Mouse (Mus musculus) left cerebral cortex, adult 8-10 months (tissue): Measurements from ENCODE around the gene Retn. TPM values are rescaled to one million over a fixed set of nuclear protein-coding genes. Genes with fewer than 3 reads are reported as not detected.

Source experiments
- DNase-seq, 2 experiments: peaks; one replicate each; pipeline ENCODE4 v3.0.0; 2022; ENCODE audit warnings: low spot score in 2 of 2
- total RNA-seq, 4 experiments: library from RNA; stranded (reverse); gene quantifications; 2 replicates each; pipeline ENCODE4 v1.2.4; 2022

The Retn gene
- total RNA-seq: 1 to 10 TPM in 3 of 4 experiments, under 1 TPM in 1; 0.96 to 1.5 (median 1.1) TPM

DNA sequence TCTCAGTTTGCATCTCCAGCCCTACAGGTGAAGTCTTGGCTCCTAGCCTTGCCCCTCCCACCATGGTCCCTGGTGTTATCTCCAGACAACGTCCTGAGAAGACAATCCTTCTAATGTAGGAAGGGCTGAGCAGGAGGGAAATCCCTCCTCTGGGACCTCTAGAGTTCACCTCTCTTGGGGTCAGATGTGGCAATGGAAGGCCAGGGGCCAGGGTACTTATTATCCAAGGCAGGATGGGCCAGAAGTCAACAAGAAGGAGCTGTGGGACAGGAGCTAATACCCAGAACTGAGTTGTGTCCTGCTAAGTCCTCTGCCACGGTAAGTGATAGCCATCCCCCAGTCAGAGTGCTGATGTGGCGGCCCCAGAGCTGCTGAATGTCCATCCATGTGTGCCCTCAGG, at the start of gene Retn:
TSS of gene Retn (plus strand) at position 245 of the 400 bp plus-strand sequence.
- DNase-seq: no peak

GRCm38 (mm10) chr8:3606593-3606992, 49.0 kb upstream of the Retn start:
- DNase-seq: no peak

DNA sequence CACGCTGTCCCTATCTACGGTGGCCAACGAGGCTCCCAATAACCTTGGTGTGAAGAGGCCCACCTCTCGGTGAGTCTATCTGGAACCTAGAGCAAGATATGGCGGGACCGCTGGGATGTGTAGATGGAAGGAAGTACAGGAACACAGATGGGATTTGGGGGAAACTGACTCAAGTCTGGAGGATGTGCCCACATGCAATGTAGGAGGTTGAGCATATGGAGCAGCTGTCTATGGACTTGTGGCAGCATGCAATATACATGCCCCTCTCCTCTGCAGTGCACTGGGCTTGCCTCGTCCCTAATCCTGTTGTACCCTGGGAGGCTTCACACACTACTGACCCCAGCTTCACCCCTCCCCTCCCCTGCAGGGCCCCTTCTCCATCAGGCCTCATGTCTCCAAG, 47.7 kb upstream of the Retn start:
- no peak for DNase-seq

DNA sequence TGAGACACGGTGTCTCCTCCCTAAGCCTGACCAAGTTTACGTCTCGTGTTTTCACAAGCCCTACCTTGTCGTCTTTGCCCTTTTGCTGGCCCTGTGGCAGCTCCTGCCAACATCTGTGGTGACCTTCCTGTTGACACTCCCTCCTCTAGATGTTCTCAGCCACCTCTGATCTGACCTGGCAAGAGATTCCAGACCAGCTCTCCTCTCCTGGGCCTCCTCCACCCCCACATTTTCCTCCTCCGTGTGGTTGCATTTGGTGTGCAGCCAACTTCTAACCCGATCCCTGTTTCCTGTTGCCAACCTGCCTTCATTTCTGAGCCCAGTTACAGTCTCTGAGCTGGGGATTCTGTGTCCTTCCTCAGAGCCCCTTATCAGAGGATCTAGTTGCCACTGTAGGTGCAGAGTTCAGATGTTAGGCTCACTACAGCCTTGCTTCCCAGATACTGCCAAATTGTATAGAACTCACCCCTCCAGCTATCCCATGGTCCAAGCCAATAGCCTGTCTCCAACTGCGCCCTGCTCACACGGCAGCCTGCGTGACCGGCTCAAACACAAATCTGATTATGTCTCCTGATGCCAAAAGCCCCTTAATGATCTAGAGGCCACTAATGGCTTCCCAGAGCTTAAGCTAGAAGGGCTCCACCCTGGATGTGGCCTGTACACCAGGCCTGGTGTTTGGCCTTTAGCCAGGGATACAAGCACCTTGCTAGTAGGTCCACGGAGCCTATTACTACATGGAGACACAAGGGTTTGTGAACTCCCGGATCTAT, 46.3 kb upstream of the Retn start:
- DNase-seq: no peak

DNA sequence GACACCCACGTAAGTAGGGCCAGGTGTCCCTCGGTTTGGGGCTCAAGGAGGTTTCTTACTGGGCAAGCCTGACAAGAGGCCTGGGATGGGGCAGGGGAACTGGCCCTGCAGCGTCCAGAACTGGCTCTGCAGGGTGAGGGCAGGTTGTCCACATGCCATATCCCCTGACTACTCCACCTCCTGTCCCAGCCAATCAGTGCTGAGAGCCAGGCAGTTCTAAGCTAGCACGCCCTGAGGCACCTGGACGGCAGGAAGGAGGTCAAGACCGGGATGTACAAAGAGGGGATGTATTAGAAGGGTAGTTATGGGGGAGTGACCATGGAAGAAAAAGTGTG, 45.8 kb upstream of the Retn start:
- no peak for DNase-seq

- peak; percentile 99 for DNase-seq
These were observed 34.2 kb upstream of the Retn start, which contains the start of the genes Xab2 and Pet100 for GRCm38 (mm10) chr8:3621199-3621970. Xab2 (minus strand) TSS chr8:3621316. Pet100 (plus strand) TSS chr8:3621548.

- no peak for DNase-seq
These were observed 33.5 kb upstream of the Retn start for GRCm38 (mm10) chr8:3622119-3622518.

- DNase-seq: no peak
These were observed 30.1 kb upstream of the Retn start, which contains the start of gene Pcp2 for GRCm38 (mm10) chr8:3625445-3625844. Pcp2 (minus strand) TSS chr8:3625545.

- no peak for DNase-seq
These were observed 28.6 kb upstream of the Retn start for GRCm38 (mm10) chr8:3626971-3627370.

- DNase-seq: no peak
These were observed 27.6 kb upstream of the Retn start for GRCm38 (mm10) chr8:3628014-3628413.

DNA sequence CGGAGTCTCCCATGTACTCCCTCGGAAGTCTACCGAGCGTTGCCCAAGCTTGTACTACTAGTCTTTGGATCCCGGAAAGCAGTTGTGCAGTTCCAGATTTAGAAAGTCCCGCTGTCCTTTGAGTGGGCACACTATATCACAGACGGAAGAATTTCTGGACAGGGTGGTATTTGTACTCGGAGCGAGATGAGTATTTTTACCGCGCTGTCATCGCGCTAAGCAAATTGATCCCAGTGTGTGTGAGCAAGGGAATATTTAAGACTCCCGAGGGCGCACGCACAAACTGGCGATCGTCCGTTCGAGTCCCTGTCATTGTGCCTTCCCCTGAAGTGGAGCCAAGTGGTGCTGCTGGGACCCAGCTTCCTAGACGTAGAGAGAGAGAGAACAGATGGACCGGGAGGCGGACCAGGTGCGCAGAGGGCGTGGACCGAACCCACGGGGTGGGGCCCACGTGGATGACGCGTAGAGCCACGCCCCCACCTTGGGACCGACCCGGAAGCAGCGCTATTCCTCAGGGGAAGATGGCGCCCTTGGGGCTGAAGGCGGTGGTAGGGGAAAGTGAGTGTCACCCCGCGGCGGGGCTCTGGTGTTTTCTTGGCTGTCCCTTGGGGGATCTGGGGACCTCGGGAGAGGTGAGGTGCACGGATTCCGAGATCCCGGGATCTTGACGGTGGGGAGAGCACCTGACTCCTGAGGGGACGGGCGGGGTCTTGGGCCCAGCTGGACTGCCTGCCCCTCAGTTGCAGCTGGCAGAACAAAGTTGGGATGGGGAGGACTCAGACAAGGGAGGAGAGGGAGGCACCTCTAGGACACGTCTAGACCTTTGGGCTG, 24.7 kb upstream of the Retn start, which contains the start of gene Stxbp2:
TSS of gene Stxbp2 (plus strand) at position 309 of the 831 bp plus-strand sequence.
- peak; percentile 47 to 73 for DNase-seq

- no peak for DNase-seq
These were observed 24.1 kb upstream of the Retn start for GRCm38 (mm10) chr8:3631478-3631875.

- no peak for DNase-seq
These were observed 9.8 kb upstream of the Retn start for GRCm38 (mm10) chr8:3645804-3646203.

GRCm38 (mm10) chr8:3646824-3647531, 8.6 kb upstream of the Retn start:
- DNase-seq: no peak

DNA sequence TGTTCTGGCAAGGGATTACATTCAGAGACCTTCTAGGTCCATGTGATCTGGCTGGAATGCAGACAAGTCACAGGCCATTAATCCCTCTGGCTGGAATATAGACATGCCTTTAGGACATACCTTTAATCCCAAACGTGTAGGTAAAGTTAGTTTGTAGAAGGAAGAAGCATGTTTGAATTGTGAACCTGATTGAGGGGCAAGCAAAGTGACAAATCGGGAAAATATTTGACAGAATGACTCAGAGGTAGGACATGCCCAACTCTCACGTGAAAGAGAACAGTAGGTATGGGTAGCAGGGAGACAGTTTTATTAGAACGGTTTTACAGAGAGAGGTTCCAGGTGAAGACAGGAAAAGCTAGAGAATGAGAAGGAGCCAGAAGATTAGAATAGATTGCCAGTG, 8.0 kb upstream of the Retn start:
- no peak for DNase-seq

DNA sequence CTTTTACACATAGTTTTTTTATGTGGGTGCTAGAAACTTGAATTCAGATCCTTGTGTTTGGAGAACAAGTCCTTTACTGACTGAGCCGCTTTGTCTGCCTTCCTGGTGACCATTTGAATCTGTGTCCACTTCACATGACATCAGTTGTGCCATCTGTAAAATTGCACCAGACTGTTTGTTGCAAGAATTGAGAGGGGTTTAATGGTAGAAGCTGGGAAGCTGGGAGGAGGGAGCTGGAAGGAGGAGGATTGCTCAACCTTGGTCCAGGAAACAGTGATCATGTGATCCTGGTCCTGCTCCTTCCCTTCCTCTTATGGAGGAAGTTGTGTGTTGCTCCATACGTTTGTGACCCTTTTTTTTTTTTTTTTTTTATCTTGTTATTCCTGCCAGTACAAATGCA, 7.3 kb upstream of the Retn start:
- no peak for DNase-seq

- no peak for DNase-seq
These were observed 6.6 kb upstream of the Retn start for GRCm38 (mm10) chr8:3648990-3649389.

DNA sequence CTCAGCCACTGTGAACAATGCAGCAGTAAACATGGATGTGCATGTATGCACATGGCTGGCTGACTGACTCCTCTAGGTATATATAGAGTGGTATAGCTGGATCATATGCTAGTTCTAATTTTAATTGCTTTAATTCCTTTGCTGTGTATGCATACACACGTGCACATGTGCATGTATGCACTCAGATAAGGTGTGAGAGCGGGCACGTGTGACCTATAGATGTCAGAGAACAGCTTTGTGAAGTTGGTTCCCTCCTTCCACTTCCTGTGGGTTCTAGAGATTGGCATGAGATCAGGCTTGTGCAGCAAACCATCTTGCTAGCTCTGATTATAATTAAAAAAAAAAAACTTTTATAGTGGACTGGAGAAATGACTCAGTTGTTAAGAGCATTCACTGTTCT, 2.7 kb upstream of the Retn start:
- no peak for DNase-seq

- no peak for DNase-seq
These were observed 653 bp upstream of the Retn start for GRCm38 (mm10) chr8:3654726-3655508.

- DNase-seq: no peak
These were observed 1.3 kb downstream of the Retn start for GRCm38 (mm10) chr8:3656725-3657381.
